In genomic region chr3:97393079-97393478, GRCm38 (mm10) we compare ENCODE assay signal across 10 mouse cellular contexts. TPM values are rescaled to one million over a fixed set of nuclear protein-coding genes. Genes with fewer than 3 reads are reported as not detected.
DNase-seq lines count a peak whose midpoint lies in the region; ATAC-seq and TF ChIP-seq lines count a peak whose summit lies in the region.
"Had no signal": no experiment of that assay in that cellular context is flagged by ENCODE, and none has a peak within 500 bp of the region (broad histone marks: within the 10 kb centered on the region; RNA-seq: fewer than 3 reads in every experiment).

No protein-coding gene starts in this region.

- no peak overlapping the region for H3K4me2 ChIP-seq in limb, embryonic 11.5 days (ENCODE audit: low read depth, severe bottlenecking)

- H3K4me3 ChIP-seq in thymus, adult 2 months (ENCODE audit: control insufficient read depth, insufficient read depth, low read length) = no peak overlapping the region
- no peak overlapping the region for H3K4me3 ChIP-seq in limb, embryonic 11.5 days (ENCODE audit: low read depth, low read length)
- H3K4me3 ChIP-seq: megakaryocyte, embryonic 14.5 days had no signal

- no peak overlapping the region for H3K27ac ChIP-seq in thymus, adult 2 months (ENCODE audit: control insufficient read depth, insufficient read depth, low read length)
- H3K27ac ChIP-seq in limb, embryonic 11.5 days (replicated peaks; ENCODE audit: low read depth, low read length) = no peak overlapping the region

- TF ChIP-seq POLR2A in thymus, adult 2 months (IDR thresholded peaks at IDR 0.05; ENCODE audit: control insufficient read depth, extremely low read depth, insufficient read depth, low read length, poor library complexity) = no peak

- no peak overlapping the region for H3K9ac ChIP-seq in limb, embryonic 11.5 days (ENCODE audit: low read length)

- H3K36me3 ChIP-seq in thymus, adult 2 months (ENCODE audit: control insufficient read depth, insufficient read depth, low read length) = no peaks in the 10 kb centered on the region
- no peaks in the 10 kb centered on the region for H3K36me3 ChIP-seq in limb, embryonic 11.5 days (ENCODE audit: control insufficient read depth, insufficient read depth, low read length)

- intact Hi-C loops in heart, postnatal 36 days (cut with DNase I) = no loop called here
- intact Hi-C loops in left cerebral cortex, postnatal 25 days (cut with DNase I) = no loop called here

- no peaks in the 10 kb centered on the region for H3K27me3 ChIP-seq in thymus, adult 2 months (ENCODE audit: control insufficient read depth, insufficient read depth, low read length)
- no peaks in the 10 kb centered on the region for H3K27me3 ChIP-seq in limb, embryonic 11.5 days (ENCODE audit: control insufficient read depth, insufficient read depth, low read length)
- H3K27me3 ChIP-seq: megakaryocyte, embryonic 14.5 days had no signal

- 82% methylated on average over 5 of the region's 5 CpGs for WGBS in thymus, adult 2 months
- 74% methylated on average over 5 of the region's 5 CpGs for WGBS in limb, embryonic 11.5 days

- no peaks in the 10 kb centered on the region; the same call in 1 of the 2 replicates for H3K9me3 ChIP-seq in limb, embryonic 11.5 days (ENCODE audit: control insufficient read depth, low read length)

- no peak for TF ChIP-seq CTCF in thymus, adult 2 months (IDR thresholded peaks at IDR 0.05; ENCODE audit: borderline replicate concordance, control insufficient read depth, extremely low read depth, insufficient read depth, low read length, poor library complexity)

- H3K4me1 ChIP-seq in thymus, adult 2 months (replicated peaks; ENCODE audit: control insufficient read depth, insufficient read depth, low read length) = no peaks in the 10 kb centered on the region
- no peaks in the 10 kb centered on the region for H3K4me1 ChIP-seq in limb, embryonic 11.5 days (ENCODE audit: control insufficient read depth, insufficient read depth, low read length)
- H3K4me1 ChIP-seq: megakaryocyte, embryonic 14.5 days had no signal

- ATAC-seq in limb, embryonic 11.5 days (ENCODE audit: insufficient number of reproducible peaks, low FRiP score, low TSS enrichment, low read depth) = no peak
- no peak for ATAC-seq in erythroid progenitor cell, adult 5-6 weeks (replicated peaks; ENCODE audit: low FRiP score, poor library complexity, severe bottlenecking)

- DNase-seq in heart, adult 11 months = peak; percentile 7
- DNase-seq in heart, postnatal 36 days = no peak
- DNase-seq in thymus, adult 2 months = peak; percentile 25
- DNase-seq in thymus, adult 18-20 months = no peak
- peak; percentile 47 for DNase-seq in limb, embryonic 11.5 days (ENCODE audit: low spot score)
- no peak for DNase-seq in left cerebral cortex, postnatal 25 days (ENCODE audit: low spot score in 2 of 2)
- no peak for DNase-seq in adrenal gland, postnatal 4 days (ENCODE audit: low spot score in 2 of 2)

RNA-seq across cellular contexts. Expression of gene Olfr1402, which starts 28.7 kb away (rescaled TPM):
- total RNA-seq in heart, postnatal 36 days (2021) = not detected
- polyA plus RNA-seq in thymus, adult 2 months (2012; rRNA removed) = not detected in 2 replicates
- polyA plus RNA-seq in limb, embryonic 11.5 days (2014; fragmentation: Nextera tagmentation; extraction: Ambion mirVana) = not detected in 2 replicates
- not detected in 2 replicates for total RNA-seq in erythroid progenitor cell, adult 5-6 weeks (2015; ENCODE audit: low replicate concordance)
- not detected in 2 replicates for total RNA-seq in erythroid progenitor cell, adult 5-6 weeks (2017; ENCODE audit: low replicate concordance)
- total RNA-seq in left cerebral cortex, postnatal 25 days (2021) = not detected
- not detected for total RNA-seq in adrenal gland, postnatal 4 days (2021)
- total RNA-seq: heart, postnatal 14 days had no signal

Comparison
In these comparisons a context has a peak if more than half of its experiments do, and no peak if none do; other contexts are left out.
1. DNase-seq: peak in heart, adult 11 months (single experiment), thymus, adult 2 months (single experiment) and limb, embryonic 11.5 days (single experiment); none in heart, postnatal 36 days (0 of 2), thymus, adult 18-20 months (0 of 2), left cerebral cortex, postnatal 25 days (0 of 2) and adrenal gland, postnatal 4 days (0 of 2).